Mouse (Mus musculus): ENCODE measurements around the gene Fbrsl1.
A peak's percentile ranks its signal among the peaks of the same experiment; 100 is the strongest.

Gene Fbrsl1

DNA sequence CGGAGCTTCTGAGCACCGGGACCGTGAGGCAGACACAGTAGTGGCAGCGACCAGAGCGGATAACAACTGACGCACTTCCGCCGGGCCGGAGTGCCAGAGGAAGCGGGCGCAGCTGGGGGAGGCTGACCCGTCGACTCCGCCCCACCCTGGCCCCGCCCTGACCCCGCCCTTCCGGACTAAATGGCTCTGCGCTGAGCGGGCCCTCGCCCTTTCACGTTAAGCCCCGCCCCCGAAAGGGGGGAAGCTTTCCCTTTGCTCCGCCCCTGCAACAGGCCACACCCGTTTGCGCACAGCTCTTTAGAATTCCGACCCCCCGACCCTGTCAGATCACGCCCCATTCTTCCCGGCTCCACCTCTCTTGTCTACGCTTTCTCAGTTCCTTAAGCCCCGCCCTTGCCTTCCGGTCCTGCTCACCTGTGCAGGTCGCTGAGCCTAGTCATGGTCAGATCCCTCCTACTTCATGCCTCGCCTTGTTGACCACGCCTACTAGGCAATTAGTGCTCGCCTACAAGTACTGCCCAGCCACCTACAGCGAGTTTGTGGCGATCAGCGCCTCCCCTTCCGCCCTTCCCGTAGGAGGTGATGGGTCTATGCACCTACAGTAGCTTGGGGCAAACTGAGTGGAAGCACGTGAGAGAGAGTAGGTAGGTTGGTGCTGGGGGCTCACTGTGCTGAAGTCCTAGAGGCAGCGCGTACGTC lies at the start of gene Fbrsl1:
TSS of gene Fbrsl1 (minus strand) at position 68 of the 699 bp plus-strand sequence.
- DNase-seq: peak; percentile 99

DNA sequence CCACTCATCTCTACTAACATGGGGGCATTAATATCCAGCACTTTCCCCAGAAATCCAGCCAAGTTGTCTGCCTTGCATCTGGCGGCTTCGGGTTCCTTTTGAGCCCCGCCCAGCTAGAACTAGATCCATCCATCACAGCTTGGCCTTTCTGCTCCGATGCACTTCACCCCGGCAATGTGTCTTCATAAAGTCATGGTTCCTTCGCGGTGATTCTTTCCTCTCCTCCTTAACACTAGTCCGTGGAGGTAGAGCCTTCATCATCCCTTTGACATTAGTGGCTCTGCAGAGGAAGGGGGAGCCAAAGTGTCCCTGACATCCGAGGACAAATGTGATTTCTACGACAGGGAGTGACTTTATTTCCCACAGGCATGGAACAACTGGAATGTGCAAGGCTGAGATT lies 49.8 kb upstream of the Fbrsl1 start:
- DNase-seq: no peak

DNA sequence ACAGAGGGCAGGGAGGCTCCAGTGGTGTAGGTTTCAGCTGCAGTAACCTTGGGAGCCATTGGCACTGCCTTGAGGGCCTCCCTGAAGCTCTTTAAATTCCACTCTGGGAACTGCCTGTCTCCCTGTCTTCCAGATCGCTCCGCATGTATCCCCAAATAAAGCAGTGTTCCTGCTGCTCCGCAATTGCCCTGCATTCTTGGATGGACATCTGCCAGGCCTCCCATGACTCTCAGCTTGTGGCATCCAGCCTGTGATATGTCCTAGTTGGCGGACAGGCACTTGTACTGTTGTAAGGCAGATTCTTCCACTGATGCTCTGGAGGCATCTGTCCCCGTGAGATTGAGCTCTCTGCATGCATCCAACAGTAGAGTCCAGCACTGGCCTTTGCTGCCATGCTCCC lies 49.3 kb upstream of the Fbrsl1 start:
- DNase-seq: peak; percentile 21

DNA sequence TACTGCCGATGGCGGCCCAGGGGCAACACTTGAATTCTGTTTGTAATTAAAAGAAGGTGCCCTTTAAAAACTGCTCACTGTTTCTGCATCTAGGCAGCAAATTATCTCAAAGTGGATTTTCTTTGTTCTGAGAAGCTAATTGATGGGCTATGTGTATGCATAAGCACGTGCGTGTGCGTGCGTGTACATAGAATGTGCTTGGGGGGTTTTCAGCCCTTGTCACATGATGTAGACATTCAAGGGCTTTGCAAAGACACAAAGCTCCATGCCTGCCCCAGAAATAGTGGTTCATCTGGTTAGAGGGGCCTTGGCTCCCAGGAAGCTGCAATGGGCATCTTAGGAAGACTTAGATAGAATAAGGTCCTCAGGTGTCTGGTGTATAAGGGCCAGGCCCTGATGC lies 46.7 kb upstream of the Fbrsl1 start:
- DNase-seq: no peak

DNA sequence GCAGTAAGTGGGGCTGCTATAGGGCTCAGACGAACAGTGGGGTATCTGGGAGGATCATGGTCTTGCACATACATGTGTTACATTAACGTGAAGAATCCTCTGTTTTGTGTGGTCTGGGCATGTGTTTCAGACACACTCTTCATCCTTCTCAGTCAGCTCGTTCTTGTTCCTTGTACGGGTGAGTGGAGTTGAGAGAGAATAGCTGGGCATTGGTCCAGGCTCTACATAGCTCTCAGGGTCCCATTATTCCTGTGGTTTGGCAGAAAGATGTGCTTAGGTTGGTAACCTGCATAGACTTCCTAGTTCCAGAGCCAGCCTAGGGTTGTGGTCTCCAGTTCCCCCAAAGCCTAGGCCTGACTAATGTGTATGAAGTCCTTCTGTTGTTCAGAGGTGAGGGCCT lies 46.1 kb upstream of the Fbrsl1 start:
- no peak for DNase-seq

DNA sequence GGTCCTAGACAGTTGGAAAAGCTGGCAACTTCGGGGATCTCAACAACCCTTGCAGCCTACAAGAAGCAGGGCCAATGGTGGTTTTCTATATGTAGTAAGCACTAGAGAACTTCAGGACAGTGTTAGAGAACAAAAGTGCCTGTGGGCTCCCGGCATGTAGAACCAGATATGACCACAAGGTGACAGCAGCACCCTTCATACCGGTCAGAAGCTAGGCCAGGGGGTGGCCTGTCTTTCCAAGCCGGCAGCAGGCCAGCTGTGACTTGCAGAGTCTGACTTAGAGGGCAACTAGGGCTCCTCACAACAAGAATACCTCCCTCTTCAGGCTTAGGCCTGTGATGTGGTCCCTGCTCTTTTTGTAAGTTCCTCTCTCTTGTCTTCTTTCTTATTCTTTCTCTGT lies 45.5 kb upstream of the Fbrsl1 start:
- peak; percentile 87 for DNase-seq

DNA sequence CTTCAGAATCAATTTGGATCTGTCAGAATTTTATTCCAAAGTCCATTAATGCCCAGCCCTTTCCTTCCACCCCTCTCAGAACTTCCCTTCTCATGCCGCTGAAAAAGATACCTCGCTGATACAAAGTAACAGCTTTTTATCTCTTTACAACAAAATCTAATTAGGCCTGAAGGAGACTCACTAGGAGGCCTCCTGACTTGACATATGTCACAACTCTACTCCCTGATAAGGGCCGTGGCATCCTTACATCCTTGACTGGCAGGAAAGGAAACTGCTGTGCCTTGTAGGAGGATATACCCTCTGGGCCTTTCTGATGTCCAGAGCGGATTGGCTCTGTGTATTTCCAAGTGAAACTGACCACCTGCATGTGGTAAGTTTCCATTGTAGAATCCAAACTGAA lies 41.3 kb upstream of the Fbrsl1 start:
- no peak for DNase-seq

DNA sequence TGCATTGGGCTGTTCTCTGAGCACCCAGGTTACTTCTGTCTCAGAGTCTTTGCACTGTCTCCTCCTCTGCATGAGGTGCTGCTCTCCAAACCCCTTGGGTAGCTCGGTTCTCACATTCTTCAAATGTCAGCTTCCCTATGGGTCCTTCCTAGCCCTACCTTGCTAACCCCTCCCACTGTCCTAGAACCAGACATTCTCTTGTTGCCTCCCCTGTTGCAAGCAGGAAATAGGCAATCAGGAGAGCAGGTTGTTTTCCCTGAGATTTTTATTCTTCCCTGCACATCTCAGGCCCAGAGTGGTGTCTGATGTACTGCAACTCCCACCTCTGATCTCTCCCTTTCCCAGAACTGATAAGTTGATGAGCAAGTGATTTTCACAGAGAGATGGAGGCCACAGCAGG lies 39.6 kb upstream of the Fbrsl1 start:
- DNase-seq: no peak

DNA sequence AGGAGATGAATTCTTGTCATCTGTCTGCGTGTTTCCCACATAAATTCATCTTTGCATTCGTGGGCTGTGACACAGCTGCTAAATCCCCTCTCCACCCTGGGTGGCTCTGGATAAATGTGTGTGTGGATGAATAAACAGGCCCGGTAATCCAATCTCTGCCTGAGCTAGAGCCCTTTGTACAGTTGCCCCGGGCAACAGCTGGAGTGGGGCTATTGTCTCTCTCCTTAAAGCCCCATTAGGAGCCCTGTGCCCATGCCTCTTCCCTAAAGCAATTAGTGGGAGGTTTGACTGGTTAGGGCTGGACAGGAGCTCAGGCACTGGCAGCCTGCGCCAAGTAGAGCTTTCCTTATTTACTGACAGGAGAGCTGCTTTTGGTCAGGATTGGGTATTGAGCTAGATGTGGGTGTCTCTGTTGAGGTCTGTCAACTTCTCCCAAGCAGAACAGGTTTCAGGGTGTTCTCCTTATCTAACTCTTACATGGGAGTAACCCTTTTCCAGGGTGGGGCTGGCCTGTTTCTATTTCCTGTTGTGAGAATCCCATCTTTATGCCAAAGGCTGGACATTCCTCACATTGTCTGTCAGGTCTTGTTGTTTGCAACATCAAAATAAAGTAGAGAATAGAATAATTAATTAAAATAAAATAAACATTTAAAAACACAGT lies 38.5 kb upstream of the Fbrsl1 start:
- DNase-seq: peak; percentile 18

DNA sequence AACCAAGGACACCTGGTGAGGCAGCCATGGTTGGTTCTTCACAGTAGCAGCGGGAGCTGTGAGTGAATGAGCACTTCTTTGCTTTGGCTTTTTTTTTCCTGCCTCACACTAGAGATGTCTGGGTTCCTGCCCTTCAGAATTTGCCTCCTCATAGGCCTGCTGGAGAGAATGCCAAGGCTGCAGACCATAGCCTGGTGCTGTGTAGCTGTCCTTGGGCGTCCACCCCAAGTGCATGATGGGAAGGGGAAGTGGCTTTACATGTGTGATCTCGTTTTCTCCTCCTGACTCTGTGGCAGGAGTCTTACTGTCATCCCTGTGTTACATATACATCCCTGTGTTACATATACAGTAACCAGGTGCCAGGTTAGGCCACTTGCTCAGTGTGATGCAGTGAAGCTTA lies 36.4 kb upstream of the Fbrsl1 start:
- no peak for DNase-seq

DNA sequence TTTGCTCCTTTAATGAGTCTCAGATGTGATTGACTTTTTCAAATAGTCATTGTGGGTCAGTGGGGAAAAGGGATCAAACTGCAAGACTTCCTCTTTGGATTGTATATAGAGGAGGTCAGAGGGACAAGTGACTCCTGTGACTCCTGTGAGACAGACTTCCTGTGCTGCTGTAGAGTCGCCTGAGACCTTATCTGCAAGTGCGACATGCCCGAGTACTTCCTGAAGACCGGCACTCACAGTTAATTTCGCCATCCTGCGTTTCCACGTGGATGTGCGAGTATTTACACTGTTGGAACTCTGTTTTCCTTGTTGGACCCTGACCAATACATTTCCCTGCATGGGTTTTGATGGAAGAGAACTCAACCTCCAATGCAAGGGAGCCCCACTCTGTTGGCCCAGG lies 30.9 kb upstream of the Fbrsl1 start:
- DNase-seq: peak; percentile 56

DNA sequence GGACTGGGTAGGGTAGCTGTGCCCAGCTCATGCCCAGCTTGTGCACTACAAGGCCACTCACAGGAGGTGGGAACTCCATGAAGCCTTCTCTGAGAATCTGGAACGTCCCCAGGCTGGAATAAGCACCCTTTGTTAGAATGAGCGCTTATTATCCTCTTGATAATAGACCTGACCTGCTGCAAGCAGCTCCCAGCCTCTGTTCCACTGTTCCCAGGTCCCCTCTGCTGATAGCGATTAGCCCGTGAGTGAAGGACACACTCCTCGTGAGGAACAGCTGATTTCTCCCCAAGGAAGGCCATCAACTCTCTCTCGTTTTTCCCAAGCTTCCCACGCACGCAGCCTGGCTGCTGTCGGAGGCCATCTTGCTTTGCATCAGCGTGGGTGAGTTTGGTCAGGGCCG lies 25.9 kb upstream of the Fbrsl1 start:
- no peak for DNase-seq

DNA sequence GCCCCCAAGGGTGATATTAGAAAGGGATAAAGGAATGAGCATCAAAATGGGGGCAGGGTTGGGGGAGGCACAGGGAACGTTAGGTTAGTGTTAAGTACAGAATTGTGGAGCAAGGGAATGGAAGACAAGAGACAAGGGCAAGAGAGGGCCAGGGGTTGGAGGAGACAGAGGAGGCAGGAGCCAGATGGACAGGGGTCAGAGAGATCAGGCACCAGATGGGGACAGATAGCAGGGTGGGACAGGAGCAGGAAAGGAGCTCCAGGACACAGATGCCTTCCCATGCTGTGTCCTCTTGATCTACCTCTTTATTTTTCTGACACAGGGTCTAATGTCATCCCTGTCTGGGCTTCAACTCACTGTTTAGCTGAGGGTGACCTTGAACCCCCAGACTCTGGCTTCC lies 24.5 kb upstream of the Fbrsl1 start:
- no peak for DNase-seq

DNA sequence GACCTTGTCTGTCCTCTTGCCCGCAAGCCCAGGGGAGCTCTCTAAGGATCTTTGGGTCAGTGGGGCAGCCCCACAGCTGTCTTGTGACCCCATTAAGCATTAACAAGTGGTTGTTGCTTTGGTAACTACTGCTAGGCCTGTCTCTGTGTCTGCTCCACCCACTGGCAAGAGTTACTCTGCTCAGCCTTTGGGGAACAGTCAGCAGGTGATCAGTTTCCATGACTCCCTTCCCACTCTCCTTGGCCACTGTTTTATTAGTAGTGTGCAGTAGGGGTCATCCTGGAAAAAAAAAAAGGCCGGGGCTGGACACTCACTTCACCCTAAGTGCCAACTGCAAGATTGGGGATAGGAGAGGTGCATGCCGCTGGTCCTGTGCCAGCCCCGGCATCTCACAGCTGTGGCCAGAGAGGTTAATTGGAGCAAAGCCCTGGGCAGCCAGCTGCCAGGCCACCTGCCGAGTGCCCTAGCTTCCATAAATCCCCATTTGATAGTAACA lies 23.7 kb upstream of the Fbrsl1 start:
- DNase-seq: no peak

DNA sequence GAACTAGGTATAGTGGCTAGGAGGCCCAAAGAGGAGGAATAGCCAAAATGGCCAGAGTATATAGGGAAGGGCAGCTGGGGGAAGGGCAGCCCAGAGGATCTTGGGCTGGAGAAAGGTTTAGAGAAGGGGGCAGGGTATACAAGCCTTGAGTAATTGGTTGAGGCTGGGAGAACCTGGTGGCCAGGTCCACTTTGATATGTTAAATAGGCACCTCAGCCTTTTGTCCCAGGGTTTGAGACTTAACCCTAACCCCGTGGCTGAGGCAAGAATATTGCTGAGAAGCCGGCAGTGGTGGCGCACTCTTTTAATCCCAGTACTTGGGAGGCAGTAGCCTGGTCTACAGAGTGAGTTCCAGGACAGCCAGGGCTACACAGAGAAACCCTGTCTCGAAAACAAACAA lies 23.0 kb upstream of the Fbrsl1 start:
- DNase-seq: no peak

DNA sequence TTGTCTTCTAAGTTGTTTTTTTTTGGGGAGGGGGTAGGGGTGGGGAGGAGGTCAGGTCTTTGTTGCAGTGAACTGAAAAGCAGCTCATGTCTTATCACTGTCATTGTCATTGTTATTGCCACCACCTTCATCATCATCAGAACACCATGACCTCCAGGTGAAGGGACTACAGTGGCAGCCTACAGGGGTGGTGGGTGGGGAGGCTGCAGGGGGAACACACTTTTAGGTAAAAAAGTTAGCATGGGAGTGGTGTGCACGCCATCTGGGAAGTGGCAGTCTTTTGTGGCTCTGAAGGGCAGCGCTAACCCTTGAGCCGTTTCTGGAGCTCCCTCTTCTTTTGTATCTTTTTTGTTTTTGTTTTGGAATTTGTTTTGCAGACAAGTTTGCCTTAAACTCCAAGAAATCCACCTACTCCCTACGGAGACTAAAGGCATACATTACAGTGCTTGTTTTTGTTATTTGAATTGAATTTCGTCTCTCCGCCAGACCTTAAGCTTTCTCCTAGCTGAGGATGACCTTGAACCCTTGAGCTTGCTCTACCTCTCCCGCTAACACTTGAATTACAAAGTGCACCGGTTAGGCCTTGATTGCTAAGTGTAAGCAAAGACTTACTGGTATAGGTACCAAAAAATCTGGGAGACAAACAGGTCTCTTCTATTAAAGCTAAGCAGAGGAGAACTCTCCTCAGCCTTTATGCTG lies 21.1 kb upstream of the Fbrsl1 start:
- no peak for DNase-seq

DNA sequence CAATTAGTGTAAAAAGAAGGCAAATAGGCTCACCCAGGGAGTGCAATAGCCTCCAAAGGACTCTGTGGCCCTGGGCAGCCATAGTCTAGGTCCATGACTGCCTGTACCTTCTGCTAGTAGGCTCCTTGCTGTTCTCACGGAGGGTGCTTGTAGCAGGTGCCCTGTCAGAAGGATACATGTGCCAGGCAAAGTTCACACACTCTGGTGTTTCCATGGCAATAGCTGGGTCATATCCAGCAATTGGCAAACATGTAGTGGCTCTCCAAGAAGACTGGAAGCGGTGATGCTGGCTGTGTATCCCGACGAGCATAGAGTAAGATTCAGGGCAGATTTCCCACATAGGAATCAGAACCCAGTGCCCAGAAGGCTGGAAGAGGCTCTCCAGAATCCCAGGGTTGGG lies 20.0 kb upstream of the Fbrsl1 start:
- DNase-seq: no peak

DNA sequence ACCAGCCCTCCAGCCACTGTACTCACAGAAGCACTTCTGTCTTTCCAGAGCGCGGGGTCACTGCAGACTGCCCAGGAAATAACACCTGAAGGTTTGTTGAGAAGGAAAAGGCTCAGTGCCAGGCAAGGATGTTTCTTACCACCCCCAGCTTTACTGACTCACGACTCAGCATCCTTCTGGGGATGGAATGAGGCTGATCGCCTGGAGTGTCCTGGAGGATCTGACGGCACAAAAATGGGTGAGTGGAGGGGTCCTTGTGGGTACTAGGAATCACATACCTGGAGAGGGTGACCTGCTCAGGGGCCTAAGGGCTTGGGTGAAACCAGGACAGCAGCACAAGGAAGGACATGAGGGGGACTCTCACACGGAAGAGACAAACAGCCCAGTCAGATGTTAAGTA lies 19.4 kb upstream of the Fbrsl1 start:
- no peak for DNase-seq

DNA sequence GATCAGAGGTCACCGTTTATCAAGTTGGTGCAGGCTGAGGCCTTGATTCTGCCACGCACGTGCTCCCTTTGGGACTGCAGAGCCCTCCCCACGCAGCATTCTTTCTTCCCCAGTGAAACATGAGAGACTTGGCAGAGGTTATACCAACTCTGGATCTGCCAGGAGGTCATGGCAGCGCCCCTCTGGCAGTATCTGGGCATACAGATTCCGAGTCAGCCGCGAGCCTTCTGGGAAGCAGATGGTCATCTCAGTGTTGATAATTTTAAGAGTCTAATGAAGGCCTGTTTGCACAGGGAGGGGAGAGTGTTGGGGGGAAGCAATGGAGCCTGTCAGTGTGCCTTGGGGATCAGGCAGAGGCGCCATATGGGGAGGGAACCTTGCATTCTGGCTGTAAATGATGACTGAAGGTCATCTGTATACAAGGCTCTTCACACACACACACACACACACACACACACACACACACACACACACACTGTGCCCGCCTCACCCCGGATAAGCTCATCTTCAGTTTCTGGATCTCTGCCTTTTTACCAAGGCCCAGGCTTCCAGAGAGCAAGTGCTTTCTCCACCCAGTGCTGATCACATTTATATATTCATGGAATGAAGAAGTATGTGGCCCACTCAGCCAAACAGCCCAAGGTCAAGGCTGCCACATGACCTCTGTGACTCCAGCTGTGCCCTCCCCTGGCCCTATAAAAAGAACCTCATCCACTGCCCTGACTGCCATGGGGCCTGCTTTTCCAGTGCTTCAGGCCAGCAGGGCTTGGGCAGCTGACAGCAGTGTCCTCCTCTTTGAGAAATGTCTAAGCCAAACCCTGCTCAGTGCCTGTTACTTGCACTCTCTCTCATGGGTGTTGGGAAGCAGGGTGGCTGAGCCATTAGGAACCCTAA lies 18.5 kb upstream of the Fbrsl1 start:
- no peak for DNase-seq

DNA sequence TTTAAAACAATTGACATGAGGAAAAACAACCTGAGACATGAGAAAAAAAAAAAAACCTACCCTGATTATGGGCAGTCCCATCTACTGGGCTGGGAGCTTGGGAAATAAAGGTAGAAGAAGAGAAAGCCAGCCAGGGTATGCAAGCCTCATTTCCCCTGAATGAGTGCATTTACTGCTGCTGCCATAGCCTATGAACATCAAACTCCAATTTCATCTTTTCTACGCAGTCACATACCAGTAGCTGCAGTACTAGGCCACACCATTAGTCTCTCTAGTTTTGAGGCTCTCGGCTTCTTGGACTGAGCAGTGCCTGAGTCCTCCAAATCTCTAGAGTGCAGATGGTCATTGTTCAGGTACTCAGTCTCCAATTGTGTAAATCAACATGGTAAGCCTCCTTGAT lies 14.3 kb upstream of the Fbrsl1 start:
- no peak for DNase-seq

DNA sequence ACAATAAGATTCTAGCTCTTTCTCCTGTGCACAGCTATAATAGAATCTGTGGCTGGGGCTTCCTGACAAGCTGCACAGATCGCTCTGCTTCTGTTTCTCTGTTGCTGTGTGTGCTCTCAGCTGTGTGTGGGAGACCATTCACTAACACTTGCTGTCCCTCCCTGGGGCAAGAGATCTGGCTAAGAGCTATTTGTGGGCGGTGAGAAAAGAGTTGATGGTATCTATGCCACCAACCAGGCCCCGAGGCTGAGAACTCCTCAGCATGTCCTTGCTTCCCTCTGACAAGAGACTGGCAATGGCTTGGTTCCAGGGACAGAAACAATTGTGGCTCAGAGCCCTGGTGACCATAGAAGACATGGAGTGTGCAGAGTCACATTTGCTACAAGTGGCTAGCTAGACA lies 10.6 kb upstream of the Fbrsl1 start:
- peak; percentile 44 for DNase-seq

DNA sequence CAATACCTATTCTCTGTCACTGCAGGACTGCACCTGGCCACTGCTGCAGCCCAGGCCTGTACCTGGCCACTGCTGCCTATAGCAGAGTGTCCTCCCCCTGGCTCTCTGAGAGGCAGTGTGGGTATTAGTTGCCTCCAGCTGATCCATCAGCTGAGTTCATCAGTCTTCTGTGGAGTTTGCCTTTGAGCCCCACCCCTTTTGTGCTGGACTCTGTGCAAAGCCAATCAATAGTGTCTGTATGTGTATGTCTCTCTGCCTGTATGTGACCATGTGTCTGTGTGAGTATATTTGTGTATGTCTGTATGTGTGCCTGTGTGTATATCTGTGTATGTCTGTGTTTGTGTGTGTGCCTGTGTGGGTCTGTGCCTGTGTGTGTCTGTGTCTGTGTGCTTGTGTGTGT lies 7.0 kb upstream of the Fbrsl1 start:
- DNase-seq: no peak

DNA sequence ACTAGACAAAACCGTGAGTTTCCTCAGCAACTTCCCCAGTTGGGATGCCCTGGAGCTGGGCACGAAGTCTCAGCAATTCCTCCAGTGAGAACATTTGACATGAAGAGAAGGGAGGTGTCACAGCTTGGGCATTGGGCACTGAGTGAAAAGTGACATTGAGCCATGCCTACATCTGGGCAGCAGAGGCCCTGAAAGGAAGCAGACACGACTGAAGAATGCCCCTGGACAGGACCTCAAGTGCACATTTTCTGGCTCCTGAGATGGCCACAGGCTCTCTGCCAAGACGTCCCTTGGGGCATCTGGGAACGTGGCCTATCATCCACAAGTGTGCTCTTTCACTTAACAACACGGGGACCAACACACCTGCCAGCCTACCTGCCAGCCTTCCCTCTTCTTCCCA lies 991 bp upstream of the Fbrsl1 start:
- peak; percentile 43 for DNase-seq
